Mouse (Mus musculus) ES-Bruce4 (cell line): ENCODE measurements around the gene Idnk. TPM values are rescaled to one million over a fixed set of nuclear protein-coding genes. Genes with fewer than 3 reads are reported as not detected.

Source experiments
- H3K27ac ChIP-seq: 2 replicates; pipeline ENCODE4 v1.5.1; 2012; ENCODE audit warnings: low read length, inconsistent platforms; ENCODE audit not compliant: insufficient read depth
- H3K27me3 ChIP-seq: 2 replicates; pipeline ENCODE4 v1.6.1; 2012; ENCODE audit warnings: mild to moderate bottlenecking, low read length, inconsistent platforms; ENCODE audit not compliant: control insufficient read depth, poor library complexity, insufficient read depth, severe bottlenecking
- H3K36me3 ChIP-seq: 2 replicates; pipeline ENCODE4 v1.6.1; 2012; ENCODE audit warnings: inconsistent platforms, mild to moderate bottlenecking, low read length, moderate library complexity; ENCODE audit not compliant: control insufficient read depth, poor library complexity, insufficient read depth, severe bottlenecking
- H3K4me1 ChIP-seq: one replicate; pipeline ENCODE4 v1.8.1; 2011; ENCODE audit warnings: low read length; ENCODE audit not compliant: control insufficient read depth, insufficient read depth
- H3K4me3 ChIP-seq: 2 replicates; pipeline ENCODE4 v1.5.1; 2011; ENCODE audit warnings: low read depth, mild to moderate bottlenecking, low read length
- H3K9ac ChIP-seq: 2 replicates; pipeline ENCODE4 v1.6.1; 2012; ENCODE audit warnings: low read depth, mild to moderate bottlenecking, inconsistent platforms; ENCODE audit not compliant: poor library complexity, severe bottlenecking
- H3K9me3 ChIP-seq: replicated peaks from 2 replicates; pipeline ENCODE4 v1.6.1; 2012; ENCODE audit warnings: mild to moderate bottlenecking, low read length, inconsistent platforms; ENCODE audit not compliant: control insufficient read depth, poor library complexity, insufficient read depth, severe bottlenecking
- CTCF ChIP-seq: IDR thresholded peaks from one replicate; pipeline ENCODE4 v1.8.1; 2011; ENCODE audit warnings: low read depth, low read length
- EP300 ChIP-seq: IDR thresholded peaks from 2 replicates; pipeline ENCODE4 v1.6.1; 2011; ENCODE audit warnings: low read depth, low read length; ENCODE audit not compliant: insufficient read depth
- POLR2A ChIP-seq: IDR thresholded peaks from one replicate; pipeline ENCODE4 v1.8.1; 2011; ENCODE audit warnings: low read length; ENCODE audit not compliant: insufficient read depth
- polyA plus RNA-seq: library from polyadenylated mRNA; stranded (reverse); fragments of >200 nt; gene quantifications from 2 replicates; pipeline ENCODE4 v1.2.4, GENCODE M21; 2011; ENCODE audit warnings: low read depth; ENCODE audit not compliant: missing spikeins, insufficient read depth, insufficient read length

Gene Idnk
- polyA plus RNA-seq, 1 experiment = 25.1 TPM

DNA sequence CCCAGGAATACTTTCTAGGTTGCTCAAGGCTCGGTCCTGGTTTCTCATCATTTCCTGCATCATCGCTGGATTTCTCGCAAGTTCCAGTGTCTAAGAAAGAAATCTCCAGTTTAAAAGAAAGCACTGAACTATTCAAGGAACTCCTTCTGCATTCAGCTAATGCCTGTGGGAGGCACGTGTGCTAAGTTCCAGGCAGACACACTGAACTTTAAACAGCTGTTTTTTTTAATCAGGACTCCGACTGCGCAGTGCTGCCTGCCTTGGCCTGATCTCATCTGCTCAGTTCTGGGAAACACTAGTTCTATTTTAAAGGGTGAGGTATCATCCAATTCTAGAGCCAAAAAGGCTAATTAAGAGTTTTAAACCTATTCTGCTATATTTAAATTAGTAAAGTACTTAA lies 34.7 kb downstream of the Idnk start:
- no peaks in the 10 kb centered on the region for H3K9me3 ChIP-seq
- H3K27ac ChIP-seq = no peak overlapping the region
- H3K9ac ChIP-seq = no peak overlapping the region
- H3K27me3 ChIP-seq = no peaks in the 10 kb centered on the region
- TF ChIP-seq CTCF (no peak), EP300 (no peak), POLR2A (no peak)
- no peaks in the 10 kb centered on the region for H3K4me1 ChIP-seq
- peaks cover 46% of the 10 kb centered on the region for H3K36me3 ChIP-seq
- no peak overlapping the region for H3K4me3 ChIP-seq

DNA sequence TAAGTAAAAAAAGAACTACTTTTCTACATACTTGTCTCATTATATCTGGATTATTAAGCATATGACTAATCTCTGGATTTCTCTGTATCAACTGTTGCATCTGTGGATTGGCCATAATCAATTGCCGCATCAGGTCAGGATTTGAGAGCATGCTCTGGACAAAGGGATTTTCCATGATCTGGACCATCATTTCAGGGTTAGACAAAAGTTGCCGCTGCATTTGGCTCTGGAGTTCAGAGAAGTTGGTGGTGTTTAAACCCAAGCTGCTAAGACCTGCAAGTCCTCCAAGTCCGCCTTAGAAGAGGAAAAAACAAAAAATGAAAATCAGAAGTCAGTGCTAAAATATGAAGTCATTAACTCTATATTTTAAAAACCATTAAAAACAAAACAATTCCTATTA lies 35.8 kb downstream of the Idnk start:
- H3K27me3 ChIP-seq = no peaks in the 10 kb centered on the region
- no peak overlapping the region for H3K9ac ChIP-seq
- H3K4me3 ChIP-seq = no peak overlapping the region
- H3K9me3 ChIP-seq = no peaks in the 10 kb centered on the region
- no peak for TF ChIP-seq POLR2A
- H3K27ac ChIP-seq = no peak overlapping the region
- no peaks in the 10 kb centered on the region for H3K4me1 ChIP-seq
- peaks cover 40% of the 10 kb centered on the region for H3K36me3 ChIP-seq

DNA sequence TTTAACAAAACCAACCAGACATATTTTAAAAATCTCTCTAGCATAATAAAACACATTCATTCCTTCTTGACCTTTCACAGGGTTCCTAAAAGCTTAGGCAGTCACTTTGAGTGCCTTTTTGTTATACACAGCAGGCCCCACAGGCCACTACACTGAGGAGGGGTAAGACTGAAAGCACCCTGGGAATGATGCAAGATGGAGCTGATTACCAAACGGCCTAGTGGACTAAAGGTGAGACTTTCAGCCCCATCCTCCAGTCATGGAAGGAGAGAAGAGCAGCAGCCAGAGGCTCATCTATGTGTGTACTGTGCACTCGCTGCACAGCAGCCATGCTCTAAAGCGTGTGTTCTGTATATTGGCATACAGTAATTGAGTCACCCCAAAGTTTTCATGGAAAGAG lies 37.5 kb downstream of the Idnk start:
- Histone ChIP-seq H3K9ac (no peak overlapping the region), H3K27ac (no peak overlapping the region), H3K36me3 (peaks cover 40% of the 10 kb centered on the region), H3K4me3 (no peak overlapping the region), H3K4me1 (no peaks in the 10 kb centered on the region), H3K9me3 (no peaks in the 10 kb centered on the region), H3K27me3 (no peaks in the 10 kb centered on the region)
- TF ChIP-seq CTCF (no peak), EP300 (no peak), POLR2A (no peak)

DNA sequence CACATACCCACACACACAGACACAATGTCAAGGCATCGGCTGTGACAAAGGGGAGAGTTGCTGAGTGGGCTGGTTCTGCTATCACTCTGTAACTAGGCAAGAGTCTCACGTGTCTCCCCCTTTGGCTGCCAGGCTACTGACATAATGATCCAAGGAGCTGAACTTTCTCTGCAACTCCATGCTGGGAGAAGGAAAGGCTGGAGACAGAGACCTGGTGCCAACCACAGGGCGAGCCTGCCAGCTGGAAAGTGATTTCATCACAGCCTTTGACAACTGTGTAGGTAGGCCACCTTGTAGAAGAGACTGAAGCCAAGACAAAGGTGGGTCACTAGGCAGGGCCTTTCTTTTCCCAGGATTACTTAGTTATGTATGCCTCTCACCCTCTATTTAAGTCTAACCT lies 39.8 kb downstream of the Idnk start:
- Histone ChIP-seq H3K27ac (no peak overlapping the region), H3K36me3 (peaks cover 23% of the 10 kb centered on the region), H3K27me3 (no peaks in the 10 kb centered on the region), H3K9me3 (no peaks in the 10 kb centered on the region), H3K4me3 (no peak overlapping the region), H3K9ac (no peak overlapping the region), H3K4me1 (no peaks in the 10 kb centered on the region)
- TF ChIP-seq POLR2A = no peak
- TF ChIP-seq EP300 = no peak
- no peak for TF ChIP-seq CTCF

DNA sequence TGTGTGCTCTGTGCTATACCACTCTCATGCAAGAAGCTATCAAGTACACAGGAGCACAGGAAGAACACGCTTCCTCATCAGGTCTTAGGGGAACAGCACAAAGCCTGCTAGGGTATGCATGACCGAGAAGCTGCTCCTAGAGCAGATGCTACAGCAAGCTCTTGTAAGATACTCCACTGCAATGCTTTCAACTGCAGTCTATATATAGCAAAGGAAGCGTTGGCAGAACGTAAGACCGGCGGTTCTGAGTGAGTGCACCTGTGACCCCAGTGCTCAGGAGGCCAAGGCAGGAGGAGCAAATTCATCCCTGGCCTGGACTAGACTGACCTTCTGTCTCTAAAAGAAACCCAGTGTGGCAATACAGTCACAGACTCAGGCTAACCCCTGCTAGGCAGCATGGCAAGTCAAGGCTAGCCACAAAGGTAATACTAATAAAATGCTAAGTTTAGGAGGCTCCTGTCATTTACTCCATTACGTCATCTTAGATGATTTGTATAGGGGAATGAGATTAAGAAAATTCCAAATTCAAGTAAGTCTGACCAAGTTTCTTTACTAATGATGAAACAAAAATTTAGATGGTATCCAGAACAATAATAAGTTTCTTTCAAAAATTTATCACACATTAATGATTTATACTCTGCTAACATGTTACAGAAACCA lies 40.7 kb downstream of the Idnk start:
- Histone ChIP-seq H3K27me3 (no peaks in the 10 kb centered on the region), H3K27ac (no peak overlapping the region), H3K9ac (no peak overlapping the region), H3K36me3 (peaks cover 18% of the 10 kb centered on the region), H3K4me3 (no peak overlapping the region), H3K9me3 (no peaks in the 10 kb centered on the region), H3K4me1 (no peaks in the 10 kb centered on the region)
- TF ChIP-seq POLR2A (no peak), CTCF (no peak), EP300 (no peak)

DNA sequence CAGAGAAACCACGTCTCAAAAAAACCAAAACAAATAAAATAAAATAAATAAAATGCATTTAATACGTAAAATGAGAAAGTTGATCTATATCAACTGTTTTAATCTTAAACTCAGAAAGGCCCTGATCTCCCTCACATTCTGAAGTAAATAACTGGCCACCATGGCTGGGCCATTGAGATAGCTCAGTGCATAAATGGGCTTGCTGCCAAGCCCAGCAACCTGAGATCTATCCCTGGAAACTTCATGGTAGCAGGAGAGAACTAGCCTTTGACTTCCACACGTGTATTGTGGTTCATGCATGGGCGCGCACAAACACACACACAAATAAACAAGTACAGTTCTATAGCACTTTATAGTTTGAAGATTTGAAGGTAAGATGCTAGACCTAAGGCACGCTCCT lies 43.9 kb downstream of the Idnk start:
- H3K4me3 ChIP-seq = no peak overlapping the region
- H3K4me1 ChIP-seq = no peaks in the 10 kb centered on the region
- TF ChIP-seq CTCF (no peak), POLR2A (no peak), EP300 (no peak)
- H3K27me3 ChIP-seq = no peaks in the 10 kb centered on the region
- H3K27ac ChIP-seq = no peak overlapping the region
- H3K9ac ChIP-seq = no peak overlapping the region
- H3K36me3 ChIP-seq = peaks cover 5% of the 10 kb centered on the region
- H3K9me3 ChIP-seq = no peaks in the 10 kb centered on the region

DNA sequence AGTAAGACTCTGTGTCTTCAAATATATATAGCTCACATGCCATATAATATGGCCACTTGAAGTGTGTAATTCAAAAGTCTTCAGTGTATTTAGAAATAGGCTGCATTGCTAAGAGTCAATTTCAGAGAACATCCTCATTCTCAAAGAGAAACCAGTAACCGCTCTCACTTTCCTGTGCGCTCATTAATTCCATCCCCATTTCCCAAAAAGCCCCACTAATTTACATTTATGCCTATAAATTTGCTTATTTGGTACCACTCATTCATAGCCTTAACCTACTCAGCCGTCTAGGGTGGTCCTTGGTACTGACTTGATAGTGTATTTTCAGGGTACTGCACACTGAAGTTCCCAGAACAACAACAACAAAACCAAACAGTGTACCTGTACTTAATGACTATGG lies 44.5 kb downstream of the Idnk start:
- H3K27ac ChIP-seq = no peak overlapping the region
- no peaks in the 10 kb centered on the region for H3K27me3 ChIP-seq
- no peak overlapping the region for H3K4me3 ChIP-seq
- no peaks in the 10 kb centered on the region for H3K9me3 ChIP-seq
- peaks cover under 1% of the 10 kb centered on the region for H3K36me3 ChIP-seq
- H3K9ac ChIP-seq = no peak overlapping the region
- H3K4me1 ChIP-seq = no peaks in the 10 kb centered on the region
- TF ChIP-seq EP300 = no peak
- no peak for TF ChIP-seq CTCF
- TF ChIP-seq POLR2A = no peak
